Mouse (Mus musculus): Measurements from ENCODE around the gene Usp21. TPM values are rescaled to one million over a fixed set of nuclear protein-coding genes. Genes with fewer than 3 reads are reported as not detected.
A peak's percentile ranks its signal among the peaks of the same experiment; 100 is the strongest.
"Not testable (repeated sequence)": the region's sequence is repeated elsewhere in the genome, so short reads cannot be mapped to it uniquely, and the experiment has no call there.

The Usp21 gene
- polyA plus RNA-seq, 1 experiment from 2014 or later, result 126 TPM

DNA sequence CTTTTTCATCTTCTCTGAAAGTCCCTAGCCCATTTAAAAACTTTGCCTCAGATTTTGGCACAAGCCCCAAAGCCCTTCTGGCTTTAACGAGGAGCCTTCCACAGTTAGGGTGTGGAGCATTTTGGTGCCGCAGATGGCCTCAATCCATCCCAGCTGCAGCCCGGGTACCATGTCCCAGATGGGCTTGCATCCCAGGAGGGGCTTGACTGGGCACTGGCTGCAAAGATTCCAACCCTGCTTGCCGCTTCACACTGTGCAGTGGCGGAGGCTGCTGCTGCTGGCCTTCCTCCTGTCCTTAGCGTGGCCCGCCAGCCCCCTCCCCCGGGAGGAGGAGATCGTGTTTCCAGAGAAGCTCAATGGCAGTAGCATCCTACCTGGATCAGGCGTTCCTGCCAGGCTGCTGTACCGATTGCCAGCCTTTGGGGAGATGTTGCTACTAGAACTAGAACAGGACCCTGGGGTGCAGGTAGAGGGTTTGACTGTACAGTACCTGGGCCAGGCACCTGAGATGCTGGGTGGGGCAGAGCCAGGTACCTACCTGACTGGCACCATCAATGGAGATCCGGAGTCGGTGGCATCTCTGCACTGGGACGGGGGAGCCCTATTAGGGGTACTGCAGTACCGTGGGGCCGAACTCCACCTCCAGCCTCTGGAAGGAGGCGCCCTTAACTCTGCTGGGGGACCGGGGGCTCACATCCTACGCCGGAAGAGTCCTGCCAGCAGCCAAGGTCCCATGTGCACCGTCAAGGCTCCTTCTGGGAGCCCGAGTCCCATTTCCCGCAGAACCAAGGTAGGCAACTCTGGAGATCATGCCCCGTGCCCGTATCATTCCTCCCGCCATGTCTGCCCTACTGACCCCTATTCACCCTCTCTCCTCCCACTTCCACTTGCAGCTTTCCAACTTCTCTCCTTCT lies 36.9 kb downstream of the Usp21 start, which contains the start of gene Ndufs2:
TSS of gene Ndufs2 (minus strand) at position 709 of the 914 bp plus-strand sequence.
- peak within 1 kb of the TSS; percentile 74 for H3K27ac ChIP-seq (ENCODE audit: low read length)
- H3K4me3 ChIP-seq (replicated peaks; ENCODE audit: low read length), result peak within 1 kb of the TSS; percentile 35
- peak within 1 kb of the TSS; percentile 57 for H3K9ac ChIP-seq (replicated peaks; ENCODE audit: low read depth, low read length)
- H3K4me2 ChIP-seq (ENCODE audit: low read length), result peak within 1 kb of the TSS; percentile 60
- H3K36me3 ChIP-seq (ENCODE audit: control insufficient read depth, insufficient read depth), result no peaks in the 10 kb centered on the region
- ATAC-seq, result peak; percentile 36
- H3K9me3 ChIP-seq (ENCODE audit: control insufficient read depth, low read length), result no peaks in the 10 kb centered on the region
- H3K4me1 ChIP-seq (replicated peaks; ENCODE audit: control insufficient read depth, insufficient read depth, low read length), result peaks cover 47% of the 10 kb centered on the region
- no peaks in the 10 kb centered on the region for H3K27me3 ChIP-seq (replicated peaks; ENCODE audit: control insufficient read depth, insufficient read depth, low read length)
- 15% methylated on average over 26 of the region's 26 CpGs for WGBS

DNA sequence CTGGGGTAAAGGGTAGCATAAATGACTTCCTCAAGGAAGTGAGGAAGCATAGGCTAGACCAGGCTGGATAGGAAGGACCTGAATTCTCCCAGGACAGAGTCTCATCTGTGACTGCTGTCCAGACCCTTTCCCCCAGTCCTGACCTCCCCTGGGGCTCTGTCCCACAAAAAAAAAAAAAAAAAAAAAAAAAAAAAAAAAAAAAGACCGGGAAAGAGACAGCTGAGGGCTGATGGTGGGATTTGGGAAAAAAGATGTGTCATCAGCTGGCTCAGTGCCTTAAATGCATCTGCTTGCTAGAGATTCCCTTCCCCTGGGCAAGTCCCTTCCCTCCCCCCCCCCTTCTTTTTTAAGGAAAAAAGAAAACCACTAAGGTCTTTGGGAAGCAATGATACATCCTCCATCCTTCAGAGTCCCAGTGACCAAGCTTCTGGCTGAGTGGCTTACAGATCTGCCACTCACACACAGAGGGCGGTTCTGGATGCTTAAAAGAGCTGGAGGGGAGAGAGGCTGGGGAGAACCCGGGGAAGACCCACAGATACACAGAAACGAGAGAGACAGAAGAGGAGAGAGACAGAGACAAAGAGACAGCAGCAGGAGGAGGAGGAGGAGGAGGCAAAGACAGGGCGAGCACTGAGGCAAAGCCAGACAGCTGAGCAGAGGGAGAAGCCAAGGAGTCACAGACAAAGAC lies 37.7 kb downstream of the Usp21 start, which contains the start of gene Adamts4:
TSS of gene Adamts4 (plus strand) at position 509 of the 688 bp plus-strand sequence.
- Histone ChIP-seq H3K9ac (replicated peaks; ENCODE audit: low read depth, low read length) (peak within 1 kb of the TSS; percentile 57), H3K27ac (ENCODE audit: low read length) (peak within 1 kb of the TSS; percentile 74), H3K4me3 (replicated peaks; ENCODE audit: low read length) (peak within 1 kb of the TSS; percentile 35), H3K4me1 (replicated peaks; ENCODE audit: control insufficient read depth, insufficient read depth, low read length) (peaks cover 51% of the 10 kb centered on the region), H3K27me3 (replicated peaks; ENCODE audit: control insufficient read depth, insufficient read depth, low read length) (no peaks in the 10 kb centered on the region), H3K4me2 (ENCODE audit: low read length) (peak within 1 kb of the TSS; percentile 60), H3K36me3 (ENCODE audit: control insufficient read depth, insufficient read depth) (no peaks in the 10 kb centered on the region), H3K9me3 (ENCODE audit: control insufficient read depth, low read length) (no peaks in the 10 kb centered on the region)
- WGBS, result 2% methylated on average over 5 of the region's 5 CpGs
- ATAC-seq, result peak; percentile 36

DNA sequence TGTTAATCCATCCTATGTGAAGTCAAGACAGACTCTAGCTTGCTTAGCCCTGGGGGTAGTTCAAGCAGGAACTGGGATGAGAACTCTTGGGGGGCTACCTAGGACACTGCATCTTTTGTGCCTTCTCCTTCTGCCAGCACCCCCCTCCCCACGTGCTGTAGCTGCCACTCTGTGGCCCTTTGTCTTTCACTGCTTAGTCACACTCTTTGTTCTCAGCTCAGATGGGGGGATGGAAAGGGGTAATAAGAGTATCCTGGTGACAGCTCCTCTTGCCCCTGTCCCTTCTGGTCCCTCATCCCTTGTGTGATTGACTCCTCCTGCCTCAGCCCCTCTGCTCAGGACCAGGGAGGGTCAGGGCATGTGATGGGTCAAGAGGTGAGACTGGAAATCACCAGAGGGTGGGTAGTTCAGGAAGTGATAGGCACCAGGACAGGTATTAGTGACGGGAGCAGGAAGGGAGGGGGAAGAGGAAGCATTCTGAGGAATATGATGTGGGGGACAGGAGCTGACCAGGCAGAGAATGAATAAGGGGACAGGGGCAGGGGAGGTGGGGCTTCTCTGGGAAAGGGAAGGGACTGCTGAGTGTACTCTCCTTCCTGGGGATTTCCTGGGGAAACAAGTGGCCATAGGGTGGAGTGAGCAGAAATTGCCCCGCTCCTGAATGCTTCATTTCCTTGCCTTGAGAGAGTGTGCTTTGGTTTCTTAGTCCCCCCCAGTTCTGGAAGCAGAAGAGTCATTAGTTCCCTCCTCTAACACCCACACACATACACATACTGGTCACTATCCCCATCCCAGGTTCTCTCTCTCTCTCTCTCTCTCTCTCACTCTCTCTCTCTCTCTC lies 39.2 kb downstream of the Usp21 start:
- Histone ChIP-seq H3K4me3 (replicated peaks; ENCODE audit: low read length) (no peak overlapping the region), H3K4me2 (ENCODE audit: low read length) (no peak overlapping the region), H3K9me3 (ENCODE audit: control insufficient read depth, low read length) (no peaks in the 10 kb centered on the region), H3K9ac (replicated peaks; ENCODE audit: low read depth, low read length) (no peak overlapping the region), H3K27me3 (replicated peaks; ENCODE audit: control insufficient read depth, insufficient read depth, low read length) (no peaks in the 10 kb centered on the region), H3K27ac (ENCODE audit: low read length) (no peak overlapping the region), H3K4me1 (replicated peaks; ENCODE audit: control insufficient read depth, insufficient read depth, low read length) (peaks cover 51% of the 10 kb centered on the region), H3K36me3 (ENCODE audit: control insufficient read depth, insufficient read depth) (no peaks in the 10 kb centered on the region)
- 47% methylated on average over 3 of the region's 3 CpGs for WGBS
- ATAC-seq, result no peak

DNA sequence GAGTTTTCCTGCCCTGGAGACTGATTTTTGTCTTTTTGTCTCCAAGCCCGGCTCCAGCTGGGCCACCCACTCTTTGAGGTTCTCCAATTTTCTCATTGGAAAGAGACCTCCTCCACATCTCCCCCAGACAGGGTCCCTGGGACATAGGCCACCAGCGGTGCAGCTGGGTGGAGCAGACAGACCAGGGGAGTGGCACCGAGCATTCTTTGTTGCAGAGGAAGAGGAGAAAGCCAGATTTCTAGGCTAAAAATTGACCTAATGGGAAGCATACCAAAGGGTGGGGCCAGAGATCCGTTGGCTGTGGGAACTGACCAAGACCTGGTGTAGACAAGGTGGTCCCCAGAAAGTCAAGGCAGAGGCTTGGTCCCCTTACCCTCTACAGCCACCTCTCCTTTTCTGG lies 39.9 kb downstream of the Usp21 start:
- ATAC-seq, result no peak
- Histone ChIP-seq H3K4me1 (replicated peaks; ENCODE audit: control insufficient read depth, insufficient read depth, low read length) (peaks cover 51% of the 10 kb centered on the region), H3K4me3 (replicated peaks; ENCODE audit: low read length) (no peak overlapping the region), H3K27me3 (replicated peaks; ENCODE audit: control insufficient read depth, insufficient read depth, low read length) (no peaks in the 10 kb centered on the region), H3K36me3 (ENCODE audit: control insufficient read depth, insufficient read depth) (no peaks in the 10 kb centered on the region), H3K4me2 (ENCODE audit: low read length) (peak overlapping the region; percentile 56; the same call in 1 of the 2 replicates), H3K9ac (replicated peaks; ENCODE audit: low read depth, low read length) (0 out of 2 replicates have a peak overlapping the region, but pooled peaks have one; percentile 1), H3K27ac (ENCODE audit: low read length) (peak overlapping the region; percentile 72), H3K9me3 (ENCODE audit: control insufficient read depth, low read length) (no peaks in the 10 kb centered on the region)
- WGBS, result 29% methylated on average over 4 of the region's 4 CpGs

DNA sequence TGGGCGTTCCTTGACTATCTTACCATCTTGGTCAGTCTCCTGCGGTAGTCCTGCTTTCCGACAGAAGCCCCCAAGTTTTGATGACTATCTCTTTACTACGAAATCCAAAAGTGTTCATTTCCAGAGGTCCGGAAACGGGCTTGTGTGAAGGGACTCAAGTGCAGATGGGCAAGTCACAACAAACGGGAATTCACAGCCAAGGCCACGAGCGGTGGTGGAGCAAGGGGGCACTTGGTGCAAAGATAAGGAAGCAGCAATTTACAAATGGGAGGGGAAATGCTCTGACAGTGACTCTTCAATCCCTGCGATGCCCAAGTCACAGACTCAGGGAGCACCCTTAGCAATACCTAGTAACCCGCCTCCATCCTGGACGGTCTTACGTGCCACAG lies 40.3 kb downstream of the Usp21 start:
- H3K27me3 ChIP-seq (replicated peaks; ENCODE audit: control insufficient read depth, insufficient read depth, low read length), result no peaks in the 10 kb centered on the region
- H3K9me3 ChIP-seq (ENCODE audit: control insufficient read depth, low read length), result no peaks in the 10 kb centered on the region
- H3K9ac ChIP-seq (replicated peaks; ENCODE audit: low read depth, low read length), result peak overlapping the region; percentile 42
- no peaks in the 10 kb centered on the region for H3K36me3 ChIP-seq (ENCODE audit: control insufficient read depth, insufficient read depth)
- H3K27ac ChIP-seq (ENCODE audit: low read length), result peak overlapping the region; percentile 72
- H3K4me3 ChIP-seq (replicated peaks; ENCODE audit: low read length), result peak overlapping the region; percentile 67
- H3K4me2 ChIP-seq (ENCODE audit: low read length), result peak overlapping the region; percentile 56
- ATAC-seq, result 0 out of 2 replicates have a peak, but pooled peaks have one; percentile 6
- WGBS, result 12% methylated on average over 13 of the region's 13 CpGs
- peaks cover 49% of the 10 kb centered on the region for H3K4me1 ChIP-seq (replicated peaks; ENCODE audit: control insufficient read depth, insufficient read depth, low read length)

DNA sequence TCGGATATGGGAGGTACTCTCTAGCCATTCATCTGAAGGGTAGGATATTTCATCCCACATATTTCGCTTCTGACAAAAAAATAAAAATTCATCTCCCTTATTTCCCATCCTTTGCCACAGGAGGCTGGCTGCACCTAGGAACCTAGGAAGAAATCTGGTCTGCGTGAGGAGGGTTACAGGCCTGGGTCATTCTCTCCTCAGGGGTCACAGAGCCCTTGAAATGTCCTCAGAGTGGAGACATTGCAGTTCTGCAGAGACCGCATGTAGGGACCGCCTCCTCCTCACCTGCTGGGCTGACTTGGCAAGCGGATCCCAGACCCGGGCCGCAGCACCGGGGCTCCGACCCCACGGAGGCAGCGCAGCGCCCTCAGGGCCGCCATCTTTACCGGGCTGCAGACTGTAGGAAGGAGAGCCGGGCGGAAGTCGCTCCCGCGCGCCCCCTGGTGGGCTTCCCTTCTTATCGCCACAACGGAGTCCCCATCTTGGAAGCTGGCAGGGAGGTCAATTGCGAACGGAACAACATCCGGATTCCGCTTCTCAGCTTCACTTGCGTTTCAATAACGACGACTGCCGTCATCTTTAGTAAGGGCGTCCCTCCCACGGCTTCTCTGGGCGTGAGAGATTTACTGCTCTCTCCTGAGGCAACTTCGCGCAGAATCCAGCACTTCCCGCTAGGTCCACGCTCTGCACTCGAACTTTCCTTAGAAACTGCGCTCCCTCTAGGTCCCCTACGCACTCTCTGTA lies 40.9 kb downstream of the Usp21 start:
- H3K27me3 ChIP-seq (replicated peaks; ENCODE audit: control insufficient read depth, insufficient read depth, low read length), result no peaks in the 10 kb centered on the region
- H3K9me3 ChIP-seq (ENCODE audit: control insufficient read depth, low read length), result no peaks in the 10 kb centered on the region
- peaks cover 44% of the 10 kb centered on the region for H3K4me1 ChIP-seq (replicated peaks; ENCODE audit: control insufficient read depth, insufficient read depth, low read length)
- peak overlapping the region; percentile 67 for H3K4me3 ChIP-seq (replicated peaks; ENCODE audit: low read length)
- H3K36me3 ChIP-seq (ENCODE audit: control insufficient read depth, insufficient read depth), result no peaks in the 10 kb centered on the region
- peak overlapping the region; percentile 79 for H3K4me2 ChIP-seq (ENCODE audit: low read length)
- under 1% methylated on average over 41 of the region's 41 CpGs for WGBS
- ATAC-seq, result peak; percentile 93
- H3K9ac ChIP-seq (replicated peaks; ENCODE audit: low read depth, low read length), result peak overlapping the region; percentile 82
- peak overlapping the region; percentile 72 for H3K27ac ChIP-seq (ENCODE audit: low read length)

DNA sequence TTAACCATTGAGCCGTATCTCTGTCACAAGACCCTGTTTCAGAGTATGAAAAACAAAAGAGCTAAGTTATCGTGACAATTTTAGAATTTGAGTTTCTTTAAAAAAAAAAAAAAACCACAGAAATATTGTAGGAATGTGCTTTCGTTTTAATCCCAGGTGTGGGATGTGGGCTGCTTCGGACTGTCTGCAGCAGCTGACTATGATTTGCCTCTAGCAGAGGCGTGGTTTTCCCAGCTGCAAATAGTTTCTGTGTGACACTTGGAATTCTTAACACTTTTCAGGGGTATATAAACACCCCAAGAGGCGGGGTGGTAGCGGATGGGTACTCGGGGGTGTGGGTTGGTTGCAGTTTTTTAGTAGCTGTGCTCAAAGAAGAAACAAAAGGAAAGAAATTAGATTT lies 42.4 kb downstream of the Usp21 start:
- H3K4me3 ChIP-seq (replicated peaks; ENCODE audit: low read length), result no peak overlapping the region
- H3K36me3 ChIP-seq (ENCODE audit: control insufficient read depth, insufficient read depth), result no peaks in the 10 kb centered on the region
- H3K4me1 ChIP-seq (replicated peaks; ENCODE audit: control insufficient read depth, insufficient read depth, low read length), result peaks cover 28% of the 10 kb centered on the region
- H3K27ac ChIP-seq (ENCODE audit: low read length), result no peak overlapping the region
- no peak for ATAC-seq
- H3K27me3 ChIP-seq (replicated peaks; ENCODE audit: control insufficient read depth, insufficient read depth, low read length), result no peaks in the 10 kb centered on the region
- H3K4me2 ChIP-seq (ENCODE audit: low read length), result no peak overlapping the region
- WGBS, result 93% methylated on average over 8 of the region's 8 CpGs
- H3K9me3 ChIP-seq (ENCODE audit: control insufficient read depth, low read length), result no peaks in the 10 kb centered on the region
- H3K9ac ChIP-seq (replicated peaks; ENCODE audit: low read depth, low read length), result no peak overlapping the region

DNA sequence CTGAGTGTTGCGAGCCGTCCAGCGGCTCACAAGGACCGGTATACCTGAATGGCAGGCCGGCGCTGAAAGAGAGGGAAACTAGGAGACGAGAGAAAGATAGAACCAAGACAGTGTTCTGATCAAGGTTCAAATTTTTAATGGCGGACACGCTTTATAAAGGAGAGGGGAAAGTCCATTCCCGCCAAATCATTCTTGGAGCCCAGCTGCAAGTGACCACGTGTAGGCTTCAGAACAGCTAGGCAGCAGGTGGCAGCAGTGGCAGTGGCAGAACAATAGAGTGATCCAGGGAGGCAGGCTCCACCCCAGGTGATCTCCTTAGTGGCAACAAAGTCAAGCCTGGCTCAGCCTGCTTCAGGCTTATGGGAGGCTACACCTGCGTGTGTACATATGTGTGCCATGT lies 45.8 kb downstream of the Usp21 start:
- H3K4me3 ChIP-seq (replicated peaks; ENCODE audit: low read length); H3K27me3 ChIP-seq (replicated peaks; ENCODE audit: control insufficient read depth, insufficient read depth, low read length); H3K9ac ChIP-seq (replicated peaks; ENCODE audit: low read depth, low read length); H3K4me2 ChIP-seq (ENCODE audit: low read length); H3K27ac ChIP-seq (ENCODE audit: low read length); H3K9me3 ChIP-seq (ENCODE audit: control insufficient read depth, low read length); ATAC-seq: not testable (repeated sequence)
- WGBS, result 79% methylated on average over 12 of the region's 12 CpGs
- peaks cover 18% of the 10 kb centered on the region for H3K36me3 ChIP-seq (ENCODE audit: control insufficient read depth, insufficient read depth)
- peaks cover 10% of the 10 kb centered on the region for H3K4me1 ChIP-seq (replicated peaks; ENCODE audit: control insufficient read depth, insufficient read depth, low read length)
